Comparison of ENCODE assay signal across 8 mouse cellular contexts in genomic region chr7:105581959-105582358, GRCm38 (mm10). TPM values are rescaled to one million over a fixed set of nuclear protein-coding genes. Genes with fewer than 3 reads are reported as not detected.
A peak's percentile ranks its signal among the peaks of the same experiment; 100 is the strongest.
DNase-seq lines count a peak whose midpoint lies in the region; ATAC-seq and TF ChIP-seq lines count a peak whose summit lies in the region.
"Had no signal": no experiment of that assay in that cellular context is flagged by ENCODE, and none has a peak within 500 bp of the region (broad histone marks: within the 10 kb centered on the region; RNA-seq: fewer than 3 reads in every experiment).

No protein-coding gene starts in this region.

- no peak for DNase-seq in left cerebral cortex, adult 2 months (ENCODE audit: extremely low spot score in 1 of 2, low spot score in 2 of 2)
- DNase-seq in left cerebral cortex, postnatal 10 days (ENCODE audit: extremely low spot score in 1 of 2, low spot score in 2 of 2) = no peak
- DNase-seq in right cerebral cortex, adult 18-20 months = no peak
- DNase-seq in spleen, postnatal 36 days (ENCODE audit: low spot score in 2 of 2) = no peak

- H3K79me2 ChIP-seq in myocyte (ENCODE audit: control insufficient read depth, insufficient read depth) = no peaks in the 10 kb centered on the region

- TF ChIP-seq CTCF in left cerebral cortex, adult 2 months (IDR thresholded peaks at IDR 0.05) = no peak

- ATAC-seq in forebrain, embryonic 13.5 days = no peak
- ATAC-seq in intestine, embryonic 16.5 days = no peak

- H3K27ac ChIP-seq in left cerebral cortex, adult 2 months = no peak overlapping the region; the same call in 1 of the 2 replicates
- peak overlapping the region; percentile 93; the same call in 1 of the 2 replicates for H3K27ac ChIP-seq in forebrain, embryonic 13.5 days
- H3K27ac ChIP-seq in intestine, embryonic 16.5 days (ENCODE audit: low read length) = no peak overlapping the region

- no peak overlapping the region for H3ac ChIP-seq in myocyte (ENCODE audit: control insufficient read depth, insufficient read length)

- intact Hi-C loops in left cerebral cortex, adult 2 months (cut with DNase I) = loop anchor here (2.0 kb wide), 1 partner anchor 27 kb away; the partner anchor contains the start of gene Smpd1
- intact Hi-C loops in left cerebral cortex, postnatal 10 days (cut with DNase I) = no loop called here

- no peaks in the 10 kb centered on the region for H3K27me3 ChIP-seq in forebrain, embryonic 13.5 days
- H3K27me3 ChIP-seq in intestine, embryonic 16.5 days (replicated peaks; ENCODE audit: control insufficient read depth, insufficient read depth, low read length) = no peaks in the 10 kb centered on the region
- H3K27me3 ChIP-seq in myocyte (ENCODE audit: control insufficient read depth, insufficient read depth, insufficient read length) = no peaks in the 10 kb centered on the region

- peak overlapping the region; percentile 70 for H3K4me3 ChIP-seq in left cerebral cortex, adult 2 months
- peak overlapping the region; percentile 75 for H3K4me3 ChIP-seq in forebrain, embryonic 13.5 days
- peak overlapping the region; percentile 74; the same call in 1 of the 2 replicates for H3K4me3 ChIP-seq in intestine, embryonic 16.5 days (ENCODE audit: low read length)
- peak overlapping the region; percentile 56 for H3K4me3 ChIP-seq in myocyte

- H3K9me3 ChIP-seq in forebrain, embryonic 13.5 days (replicated peaks) = no peaks in the 10 kb centered on the region
- H3K9me3 ChIP-seq in intestine, embryonic 16.5 days (ENCODE audit: control insufficient read depth, low read length) = no peaks in the 10 kb centered on the region

- peak overlapping the region; percentile 85; the same call in 1 of the 2 replicates for H3K9ac ChIP-seq in forebrain, embryonic 13.5 days
- H3K9ac ChIP-seq in intestine, embryonic 16.5 days (ENCODE audit: low read depth, low read length) = no peak overlapping the region; the same call in 1 of the 2 replicates

- WGBS in forebrain, embryonic 13.5 days = 67% methylated on average over 2 of the region's 2 CpGs
- WGBS in intestine, embryonic 16.5 days = 72% methylated on average over 2 of the region's 2 CpGs

- H3K36me3 ChIP-seq in forebrain, embryonic 13.5 days (ENCODE audit: poor library complexity, severe bottlenecking) = no peaks in the 10 kb centered on the region
- no peaks in the 10 kb centered on the region for H3K36me3 ChIP-seq in intestine, embryonic 16.5 days (ENCODE audit: control insufficient read depth, insufficient read depth, low read length)
- H3K36me3 ChIP-seq in myocyte (ENCODE audit: control insufficient read depth, insufficient read depth) = no peaks in the 10 kb centered on the region

- peaks cover 37% of the 10 kb centered on the region for H3K4me1 ChIP-seq in forebrain, embryonic 13.5 days
- H3K4me1 ChIP-seq in intestine, embryonic 16.5 days (ENCODE audit: control insufficient read depth, insufficient read depth, low read length) = peaks cover 5% of the 10 kb centered on the region

- no peak for TF ChIP-seq POLR2A in myocyte (IDR thresholded peaks at IDR 0.05; ENCODE audit: insufficient read length, low read depth)

- H3K4me2 ChIP-seq in forebrain, embryonic 13.5 days = peak overlapping the region; percentile 73
- peak overlapping the region; percentile 88 for H3K4me2 ChIP-seq in intestine, embryonic 16.5 days (ENCODE audit: low read depth, low read length)
- peak overlapping the region; percentile 68 for H3K4me2 ChIP-seq in myocyte (ENCODE audit: low read depth)

TF ChIP-seq in myocyte, 11 proteins besides CTCF, POLR2A, EP300 and RAD21:
- TF ChIP-seq MYOD1 (IDR thresholded peaks at IDR 0.05; ENCODE audit: control insufficient read depth in 1 of 3, insufficient read length in 2 of 3, low read depth in 2 of 3) = no peak
- TF ChIP-seq CEBPB (IDR thresholded peaks at IDR 0.05; ENCODE audit: insufficient read depth, poor library complexity, severe bottlenecking) = no peak
- TF ChIP-seq REST (IDR thresholded peaks at IDR 0.05; ENCODE audit: insufficient read depth, insufficient read length) = no peak
- TF ChIP-seq MAX (IDR thresholded peaks at IDR 0.05; ENCODE audit: low read depth) = no peak
- TF ChIP-seq E2F4 (IDR thresholded peaks at IDR 0.05; ENCODE audit: insufficient read depth) = no peak
- TF ChIP-seq USF1 (IDR thresholded peaks at IDR 0.05; ENCODE audit: low read depth) = no peak
- TF ChIP-seq MYOG (IDR thresholded peaks at IDR 0.05; ENCODE audit: control insufficient read depth in 1 of 3, insufficient read depth in 1 of 3, insufficient read length in 2 of 3, low read depth in 2 of 3) = no peak
- TF ChIP-seq SRF (IDR thresholded peaks at IDR 0.05; ENCODE audit: control insufficient read depth, insufficient read length, low read depth) = no peak
- no peak for TF ChIP-seq TCF3 (IDR thresholded peaks at IDR 0.05; ENCODE audit: insufficient read length, low read depth)

RNA-seq across cellular contexts. Expression of gene Apbb1, which starts 0.5 kb away (rescaled TPM):
- 100 to 1,000 TPM; 440 to 458 TPM for total RNA-seq in left cerebral cortex, adult 2 months (2021)
- total RNA-seq in left cerebral cortex, postnatal 10 days (2021) = 100 to 1,000 TPM; 422 to 438 TPM
- polyA plus RNA-seq in forebrain, embryonic 13.5 days (2015; fragmentation: Nextera tagmentation; extraction: Ambion mirVana) = 186 and 199 TPM in 2 replicates
- polyA plus RNA-seq in intestine, embryonic 16.5 days (2015; fragmentation: Nextera tagmentation; extraction: Ambion mirVana) = 29.2 and 35.2 TPM in 2 replicates
- polyA plus RNA-seq in myocyte (2012; fragmentation: generic; extraction: Trizol) = 34.3 TPM

RNA-seq across cellular contexts. Expression of gene Hpx, which starts 18.0 kb away (rescaled TPM):
- under 1 TPM; 0.30 to 0.68 TPM for total RNA-seq in left cerebral cortex, adult 2 months (2021)
- total RNA-seq in left cerebral cortex, postnatal 10 days (2021) = not detected
- polyA plus RNA-seq in forebrain, embryonic 13.5 days (2015; fragmentation: Nextera tagmentation; extraction: Ambion mirVana) = 0.26 TPM in 1 of 2 replicates, not detected in the other
- polyA plus RNA-seq in intestine, embryonic 16.5 days (2015; fragmentation: Nextera tagmentation; extraction: Ambion mirVana) = 3.0 and 7.5 TPM in 2 replicates
- polyA plus RNA-seq in myocyte (2012; fragmentation: generic; extraction: Trizol) = 0.18 TPM
- total RNA-seq: gastrocnemius, postnatal 25 days had no signal

RNA-seq across cellular contexts. Expression of gene Smpd1, which starts 27.8 kb away (rescaled TPM):
- 100 to 1,000 TPM in 1 of 2 experiments, 10 to 100 TPM in 1; 96.9 to 107 TPM for total RNA-seq in left cerebral cortex, adult 2 months (2021)
- 100 to 1,000 TPM in 1 of 2 experiments, 10 to 100 TPM in 1; 99.5 to 101 TPM for total RNA-seq in left cerebral cortex, postnatal 10 days (2021)
- polyA plus RNA-seq in forebrain, embryonic 13.5 days (2015; fragmentation: Nextera tagmentation; extraction: Ambion mirVana) = 48.5 and 53.9 TPM in 2 replicates
- polyA plus RNA-seq in intestine, embryonic 16.5 days (2015; fragmentation: Nextera tagmentation; extraction: Ambion mirVana) = 32.8 and 33.0 TPM in 2 replicates
- polyA plus RNA-seq in myocyte (2012; fragmentation: generic; extraction: Trizol) = 45.5 TPM

RNA-seq across cellular contexts. Expression of gene Trim3, which starts 51.4 kb away (rescaled TPM):
- total RNA-seq in left cerebral cortex, adult 2 months (2021) = 100 to 1,000 TPM; 151 to 165 TPM
- total RNA-seq in left cerebral cortex, postnatal 10 days (2021) = 100 to 1,000 TPM; 144 to 151 TPM
- 45.0 and 51.6 TPM in 2 replicates for polyA plus RNA-seq in forebrain, embryonic 13.5 days (2015; fragmentation: Nextera tagmentation; extraction: Ambion mirVana)
- polyA plus RNA-seq in intestine, embryonic 16.5 days (2015; fragmentation: Nextera tagmentation; extraction: Ambion mirVana) = 18.0 and 19.1 TPM in 2 replicates
- polyA plus RNA-seq in myocyte (2012; fragmentation: generic; extraction: Trizol) = 42.8 TPM

RNA-seq across cellular contexts. Expression of gene Timm10b, which starts 57.9 kb away (rescaled TPM):
- 10 to 100 TPM; 67.8 to 76.8 TPM for total RNA-seq in left cerebral cortex, adult 2 months (2021)
- 10 to 100 TPM; 76.9 to 82.2 TPM for total RNA-seq in left cerebral cortex, postnatal 10 days (2021)
- polyA plus RNA-seq in forebrain, embryonic 13.5 days (2015; fragmentation: Nextera tagmentation; extraction: Ambion mirVana) = 154 and 163 TPM in 2 replicates
- polyA plus RNA-seq in intestine, embryonic 16.5 days (2015; fragmentation: Nextera tagmentation; extraction: Ambion mirVana) = 188 and 200 TPM in 2 replicates
- 154 TPM for polyA plus RNA-seq in myocyte (2012; fragmentation: generic; extraction: Trizol)
